Mouse (Mus musculus) hindbrain, embryonic 16.5 days (tissue): ENCODE results near the gene Sbk3. TPM values are rescaled to one million over a fixed set of nuclear protein-coding genes. Genes with fewer than 3 reads are reported as not detected.

Source experiments
- ATAC-seq: fragments of 200-750 bp; cut with Nextera tagmentation; 2 replicates; pipeline ENCODE4 v1.8.0; 2017; ENCODE audit warnings: moderate TSS enrichment, moderate library complexity
- H3K27ac ChIP-seq: fragments of 300-500 bp; sonication (generic); 2 replicates; pipeline ENCODE4 v1.5.1; 2014; ENCODE audit warnings: low read depth, mild to moderate bottlenecking, control low read depth, low read length, moderate library complexity
- H3K27me3 ChIP-seq: fragments of 300-500 bp; sonication (generic); replicated peaks from 2 replicates; pipeline ENCODE4 v1.6.1; 2014; ENCODE audit warnings: low read length; ENCODE audit not compliant: control insufficient read depth, insufficient read depth
- H3K36me3 ChIP-seq: fragments of 300-500 bp; sonication (generic); 2 replicates; pipeline ENCODE4 v1.6.1; 2014; ENCODE audit warnings: mild to moderate bottlenecking, low read length, moderate library complexity, mixed read lengths; ENCODE audit not compliant: control insufficient read depth, insufficient read depth
- H3K4me1 ChIP-seq: fragments of 300-500 bp; sonication (generic); 2 replicates; pipeline ENCODE4 v1.6.1; 2014; ENCODE audit warnings: low read depth, low read length; ENCODE audit not compliant: control insufficient read depth, insufficient read depth
- H3K4me2 ChIP-seq: fragments of 300-500 bp; sonication (generic); 2 replicates; pipeline ENCODE4 v1.6.1; 2014; ENCODE audit warnings: mild to moderate bottlenecking, low read length, control low read depth, moderate library complexity
- H3K4me3 ChIP-seq: fragments of 300-500 bp; sonication (generic); 2 replicates; pipeline ENCODE4 v1.5.1; 2014; ENCODE audit warnings: mild to moderate bottlenecking, low read length, control low read depth, moderate library complexity
- H3K9ac ChIP-seq: fragments of 300-500 bp; sonication (generic); 2 replicates; pipeline ENCODE4 v1.6.1; 2014; ENCODE audit warnings: low read depth, mild to moderate bottlenecking, control low read depth, low read length, moderate library complexity
- H3K9me3 ChIP-seq: fragments of 300-500 bp; sonication (generic); 2 replicates; pipeline ENCODE4 v1.6.1; 2014; ENCODE audit warnings: mild to moderate bottlenecking, low read length, moderate library complexity; ENCODE audit not compliant: control insufficient read depth
- WGBS: fragments of 180-500 bp; shearing (Covaris S2); extraction: QIAGEN DNeasy Blood & Tissue Kit; methylation state at CpG from one replicate; pipeline ENCODE4 v1.1.7; 2014; 5-methylcytosine and 5-hydroxymethylcytosine counted together
- polyA plus RNA-seq: library from polyadenylated mRNA; unstranded; fragments of >200 nt; fragmentation: Nextera tagmentation; extraction: Ambion mirVana; gene quantifications from 2 replicates; pipeline ENCODE4 v1.2.1, GENCODE M21; 2015

The Sbk3 gene
- polyA plus RNA-seq, 1 experiment from 2014 or later: 0.70 TPM

DNA sequence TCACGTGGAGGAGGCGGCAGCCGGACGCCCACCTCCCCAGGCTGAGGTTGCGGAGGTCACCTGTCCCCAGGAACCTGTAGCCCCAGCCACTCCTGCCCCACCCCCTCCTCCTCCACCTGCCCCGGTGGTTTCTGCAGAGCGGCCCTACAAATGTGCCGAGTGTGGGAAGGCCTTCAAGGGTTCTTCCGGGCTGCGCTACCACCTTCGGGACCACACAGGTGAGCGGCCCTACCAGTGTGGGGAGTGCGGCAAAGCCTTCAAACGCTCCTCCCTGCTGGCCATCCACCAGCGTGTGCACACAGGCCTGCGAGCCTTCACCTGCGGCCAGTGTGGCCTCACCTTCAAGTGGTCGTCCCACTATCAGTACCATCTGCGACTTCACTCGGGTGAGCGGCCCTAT, 51.0 kb downstream of the Sbk3 start:
- peaks cover 45% of the 10 kb centered on the region for H3K4me1 ChIP-seq
- no peak for ATAC-seq

DNA sequence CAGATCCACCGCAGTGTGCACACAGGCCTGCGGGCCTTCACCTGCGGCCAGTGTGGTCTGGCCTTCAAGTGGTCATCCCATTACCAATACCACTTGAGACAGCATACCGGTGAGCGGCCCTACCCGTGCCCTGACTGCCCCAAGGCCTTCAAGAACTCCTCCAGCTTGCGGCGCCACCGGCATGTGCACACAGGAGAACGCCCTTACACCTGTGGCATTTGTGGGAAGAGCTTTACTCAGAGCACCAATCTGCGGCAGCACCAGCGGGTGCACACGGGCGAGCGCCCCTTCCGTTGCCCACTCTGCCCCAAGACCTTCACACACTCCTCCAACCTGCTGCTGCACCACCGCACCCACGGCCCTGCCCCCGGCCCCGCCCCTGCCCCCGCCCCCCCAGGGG, 51.9 kb downstream of the Sbk3 start:
- no peak overlapping the region for H3K4me3 ChIP-seq
- no peak overlapping the region for H3K4me2 ChIP-seq
- peaks cover 40% of the 10 kb centered on the region for H3K4me1 ChIP-seq
- H3K27me3 ChIP-seq: no peaks in the 10 kb centered on the region
- peaks cover 24% of the 10 kb centered on the region for H3K36me3 ChIP-seq
- H3K9ac ChIP-seq: no peak overlapping the region; the same call in 1 of the 2 replicates
- no peaks in the 10 kb centered on the region for H3K9me3 ChIP-seq
- ATAC-seq: no peak
- no peak overlapping the region for H3K27ac ChIP-seq
- 86% methylated on average over 15 of the region's 21 CpGs for WGBS

More for the DNA sequence above, 51.0 kb downstream of the Sbk3 start:
- Histone ChIP-seq H3K4me3 (no peak overlapping the region; the same call in 1 of the 2 replicates), H3K27ac (no peak overlapping the region), H3K9me3 (no peaks in the 10 kb centered on the region), H3K9ac (no peak overlapping the region), H3K36me3 (peaks cover 24% of the 10 kb centered on the region), H3K27me3 (no peaks in the 10 kb centered on the region), H3K4me2 (no peak overlapping the region)
- 92% methylated on average over 21 of the region's 21 CpGs for WGBS

- H3K4me3 ChIP-seq: no peak overlapping the region
- peaks cover 24% of the 10 kb centered on the region for H3K36me3 ChIP-seq
- H3K4me1 ChIP-seq: peaks cover 37% of the 10 kb centered on the region
- ATAC-seq: no peak
- no peak overlapping the region for H3K27ac ChIP-seq
- no peak overlapping the region; the same call in 1 of the 2 replicates for H3K9ac ChIP-seq
- 92% methylated on average over 15 of the region's 15 CpGs for WGBS
- H3K4me2 ChIP-seq: no peak overlapping the region
- H3K9me3 ChIP-seq: no peaks in the 10 kb centered on the region
- H3K27me3 ChIP-seq: no peaks in the 10 kb centered on the region
Observed at GRCm38 (mm10) chr7:4918681-4919080, 52.3 kb downstream of the Sbk3 start.

- 87% methylated on average over 2 of the region's 2 CpGs for WGBS
- H3K9me3 ChIP-seq: no peaks in the 10 kb centered on the region
- H3K4me3 ChIP-seq: no peak overlapping the region
- no peak overlapping the region for H3K27ac ChIP-seq
- peaks cover 24% of the 10 kb centered on the region for H3K36me3 ChIP-seq
- ATAC-seq: no peak
- H3K27me3 ChIP-seq: no peaks in the 10 kb centered on the region
- H3K4me1 ChIP-seq: peaks cover 32% of the 10 kb centered on the region
- H3K4me2 ChIP-seq: no peak overlapping the region
- H3K9ac ChIP-seq: no peak overlapping the region
Observed at GRCm38 (mm10) chr7:4917494-4917893, 53.5 kb downstream of the Sbk3 start.

GRCm38 (mm10) chr7:4915669-4916416, 55.1 kb downstream of the Sbk3 start:
- no peaks in the 10 kb centered on the region for H3K27me3 ChIP-seq
- peak overlapping the region; percentile 78 for H3K4me2 ChIP-seq
- H3K36me3 ChIP-seq: peaks cover 22% of the 10 kb centered on the region
- WGBS: 12% methylated on average over 14 of the region's 14 CpGs
- peak; percentile 49 for ATAC-seq
- no peaks in the 10 kb centered on the region for H3K9me3 ChIP-seq
- peaks cover 19% of the 10 kb centered on the region for H3K4me1 ChIP-seq
- H3K27ac ChIP-seq: peak overlapping the region; percentile 99
- H3K4me3 ChIP-seq: peak overlapping the region; percentile 75
- peak overlapping the region; percentile 94 for H3K9ac ChIP-seq

Other genes with a start within 250 kb of the Sbk3 start
- gene Tmem150b, start 245.9 kb downstream of the Sbk3 start, polyA plus RNA-seq: 0.12 and 0.18 TPM in 2 replicates
- 47.4 and 57.4 TPM in 2 replicates for gene Kmt5c, start 231.1 kb downstream of the Sbk3 start, polyA plus RNA-seq
- gene Cox6b2, start 218.1 kb downstream of the Sbk3 start, polyA plus RNA-seq: 23.1 and 29.7 TPM in 2 replicates
- not detected in 2 replicates for gene Fam71e2, start 199.9 kb downstream of the Sbk3 start, polyA plus RNA-seq
- gene Il11, start 188.3 kb downstream of the Sbk3 start, polyA plus RNA-seq: 0.95 and 1.3 TPM in 2 replicates
- gene Tmem190, start 188.2 kb downstream of the Sbk3 start, polyA plus RNA-seq: 0.68 TPM in 1 of 2 replicates, not detected in the other
- 6.8 and 9.2 TPM in 2 replicates for gene Tmem238, start 181.5 kb downstream of the Sbk3 start, polyA plus RNA-seq
- 206 and 212 TPM in 2 replicates for gene Rpl28, start 178.3 kb downstream of the Sbk3 start, polyA plus RNA-seq
- 250 and 253 TPM in 2 replicates for gene Ube2s, start 158.6 kb downstream of the Sbk3 start, polyA plus RNA-seq
- gene Shisa7, start 126.5 kb downstream of the Sbk3 start, polyA plus RNA-seq: 9.9 and 10.0 TPM in 2 replicates
- gene Isoc2b, start 100.9 kb downstream of the Sbk3 start, polyA plus RNA-seq: 4.2 and 4.6 TPM in 2 replicates
- gene Isoc2a, start 94.0 kb downstream of the Sbk3 start, polyA plus RNA-seq: 0.89 and 0.93 TPM in 2 replicates
- 0.48 and 0.52 TPM in 2 replicates for gene Gm36210, start 64.7 kb downstream of the Sbk3 start, polyA plus RNA-seq
- gene Zfp628, start 56.0 kb downstream of the Sbk3 start, polyA plus RNA-seq: 3.2 and 4.2 TPM in 2 replicates
- gene Nat14, start 49.1 kb downstream of the Sbk3 start, polyA plus RNA-seq: 35.2 and 39.3 TPM in 2 replicates
- 1.1 and 2.4 TPM in 2 replicates for gene Ssc5d, start 45.4 kb downstream of the Sbk3 start, polyA plus RNA-seq
- 0.14 TPM in 1 of 2 replicates, not detected in the other for gene Sbk2, start 6.8 kb downstream of the Sbk3 start, polyA plus RNA-seq
- 49.2 and 53.5 TPM in 2 replicates for gene Zfp579, start 25.0 kb upstream of the Sbk3 start, polyA plus RNA-seq
- 8.0 and 9.3 TPM in 2 replicates for gene Zfp524, start 43.2 kb upstream of the Sbk3 start, polyA plus RNA-seq
- 28.8 and 34.4 TPM in 2 replicates for gene Fiz1, start 43.5 kb upstream of the Sbk3 start, polyA plus RNA-seq
- gene Gm44973, start 44.3 kb upstream of the Sbk3 start, polyA plus RNA-seq: 0.18 and 1.2 TPM in 2 replicates
- gene Zfp865, start 49.2 kb upstream of the Sbk3 start, polyA plus RNA-seq: 5.8 and 6.9 TPM in 2 replicates
- gene Ccdc106, start 49.4 kb upstream of the Sbk3 start, polyA plus RNA-seq: 67.3 and 74.5 TPM in 2 replicates
- gene 4632433K11Rik, start 63.0 kb upstream of the Sbk3 start, polyA plus RNA-seq: not detected in 2 replicates
- gene Zfp784, start 67.3 kb upstream of the Sbk3 start, polyA plus RNA-seq: 9.7 and 10.2 TPM in 2 replicates
- gene Zfp580, start 80.4 kb upstream of the Sbk3 start, polyA plus RNA-seq: 103 and 108 TPM in 2 replicates
- gene U2af2, start 91.0 kb upstream of the Sbk3 start, polyA plus RNA-seq: 91.8 and 103 TPM in 2 replicates
- gene Epn1, start 109.1 kb upstream of the Sbk3 start, polyA plus RNA-seq: 115 and 124 TPM in 2 replicates
- not detected in 2 replicates for gene Rfpl4, start 145.8 kb upstream of the Sbk3 start, polyA plus RNA-seq
- 0.67 and 0.95 TPM in 2 replicates for gene Rasl2-9, start 154.8 kb upstream of the Sbk3 start, polyA plus RNA-seq
- not detected in 2 replicates for gene Vmn1r55, start 178.5 kb upstream of the Sbk3 start, polyA plus RNA-seq
- gene Vmn1r56, start 225.6 kb upstream of the Sbk3 start, polyA plus RNA-seq: not detected in 2 replicates
- gene Vmn1r57, start 247.3 kb upstream of the Sbk3 start, polyA plus RNA-seq: not detected in 2 replicates